Mouse (Mus musculus) kidney, postnatal 25 days (tissue): ENCODE data around the gene Gm7534.

Source experiments
- DNase-seq, 2 experiments: peaks; one replicate each; pipeline ENCODE4 v3.0.0; 2021; ENCODE audit warnings: mixed read lengths in 2 of 2

Gene Gm7534

GRCm38 (mm10) chr4:134202904-134203303 lies at the start of gene Gm7534:
TSS of gene Gm7534 (minus strand) at chr4:134203004.
- DNase-seq, result no peak

GRCm38 (mm10) chr4:134252131-134252910 lies 49.5 kb upstream of the Gm7534 start:
- DNase-seq, result peak; percentile 62 to 64

DNA sequence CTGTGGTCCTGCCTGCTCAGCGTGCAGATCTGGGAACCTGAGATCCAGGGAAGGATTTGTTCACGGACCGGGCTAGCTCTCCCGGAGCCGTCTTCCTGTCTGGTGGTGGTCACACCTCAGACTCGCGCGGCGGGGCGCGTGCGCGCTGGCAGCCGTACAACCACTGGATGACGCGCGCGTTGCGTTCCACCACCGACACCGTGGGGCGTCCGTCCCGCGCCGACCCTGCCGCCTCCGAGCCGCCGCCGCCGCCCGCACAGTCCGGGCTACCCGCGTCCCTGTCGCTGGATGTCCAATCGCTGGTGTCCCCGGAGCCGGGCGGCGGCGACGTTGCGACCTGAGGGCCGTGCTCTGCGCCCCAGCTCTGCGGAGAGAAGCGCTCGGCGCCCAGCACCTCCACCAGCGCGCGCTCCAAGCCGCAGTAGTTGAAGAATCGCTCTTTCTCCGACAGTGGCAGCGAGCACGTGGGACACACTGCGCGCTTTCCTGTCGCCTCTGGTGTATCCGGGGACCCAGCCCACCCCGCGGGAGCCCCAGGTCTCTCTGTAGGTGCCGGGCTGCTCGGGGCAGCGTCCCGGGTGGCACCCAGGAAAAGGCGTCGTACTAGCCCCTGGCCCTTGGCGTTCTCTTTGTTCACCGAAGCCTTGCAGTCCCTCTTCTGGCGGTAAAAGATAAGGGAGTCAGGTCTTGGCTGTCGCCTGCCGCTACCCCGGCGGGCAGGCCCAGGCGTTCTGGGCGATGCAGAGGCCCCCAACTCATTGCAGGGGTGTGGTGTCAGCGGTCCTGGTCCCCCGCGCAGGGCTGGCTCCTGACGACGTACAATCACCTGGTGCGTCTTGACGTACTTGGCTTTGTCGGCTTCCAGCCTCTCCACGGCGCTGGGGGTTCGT lies 48.7 kb upstream of the Gm7534 start:
- peak in 1 of 2 experiments; percentile 38 for DNase-seq

- no peak for DNase-seq
Observed at GRCm38 (mm10) chr4:134250930-134251240, 48.1 kb upstream of the Gm7534 start.

- no peak for DNase-seq
Observed at GRCm38 (mm10) chr4:134250116-134250929, 47.5 kb upstream of the Gm7534 start.

DNA sequence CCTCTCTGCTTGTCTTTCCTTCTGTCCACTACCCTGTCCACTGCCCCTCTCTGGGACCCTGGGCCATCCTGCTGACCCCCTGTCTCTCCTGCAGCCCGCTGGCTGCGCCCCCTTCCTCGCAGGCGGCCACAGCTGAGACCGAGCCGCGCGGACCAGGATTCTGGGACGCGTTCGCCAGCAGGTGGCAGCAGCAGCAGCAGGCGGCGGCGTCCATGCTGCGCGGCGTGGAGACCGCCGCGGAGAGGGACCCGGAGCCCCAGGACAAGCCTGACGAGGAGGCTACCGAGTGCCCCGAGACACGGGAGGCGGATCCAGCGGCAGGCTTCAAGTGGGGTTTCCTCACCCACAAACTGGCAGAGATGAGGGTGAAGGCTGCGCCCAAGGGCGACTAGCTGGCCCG lies 46.8 kb upstream of the Gm7534 start:
- peak; percentile 78 to 82 for DNase-seq

GRCm38 (mm10) chr4:134246719-134247258 lies 44.0 kb upstream of the Gm7534 start, which contains the start of gene Gm30191:
TSS of gene Gm30191 (plus strand) at chr4:134246935.
- peak in 1 of 2 experiments; percentile 61 for DNase-seq

GRCm38 (mm10) chr4:134246256-134246655 lies 43.5 kb upstream of the Gm7534 start:
- DNase-seq, result peak in 1 of 2 experiments; percentile 69

GRCm38 (mm10) chr4:134245148-134245843 lies 42.5 kb upstream of the Gm7534 start, which contains the start of gene Zfp593:
TSS of gene Zfp593 (minus strand) at chr4:134245592.
- DNase-seq, result peak; percentile 96

DNA sequence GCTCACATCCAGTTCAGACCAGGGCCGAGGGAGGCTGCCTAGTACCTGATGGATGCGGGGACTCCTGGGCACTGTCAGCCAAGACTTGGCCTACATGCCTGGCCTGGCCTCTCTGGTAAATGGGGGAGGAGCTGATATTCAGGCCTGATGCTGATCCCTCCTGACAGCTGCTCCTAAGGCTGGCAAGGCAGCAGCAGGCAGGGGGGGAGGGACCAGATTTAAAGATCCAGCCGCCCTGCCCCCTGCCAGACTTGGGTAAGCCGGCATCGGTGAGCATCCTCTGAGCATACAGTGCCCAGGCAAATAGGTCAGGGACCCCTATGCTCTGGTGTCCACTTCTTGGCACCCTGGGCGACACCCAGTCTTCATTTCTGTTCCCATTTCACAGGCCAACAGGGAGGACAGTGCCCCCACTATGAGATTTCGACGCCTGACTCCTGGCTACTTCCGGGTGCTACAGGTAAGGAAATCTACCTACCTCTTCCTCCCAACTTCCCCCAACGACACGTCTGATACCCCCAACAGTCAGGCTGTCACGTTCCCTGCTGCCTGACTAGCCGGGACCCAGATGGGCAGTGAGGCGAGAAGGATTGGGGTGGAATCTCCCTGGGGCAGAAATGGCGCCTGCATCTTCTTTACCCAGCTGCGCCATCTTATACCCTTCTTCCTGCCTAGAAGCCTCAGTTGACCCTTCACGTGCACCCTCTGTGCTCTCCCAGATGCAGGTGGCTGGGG lies 40.9 kb upstream of the Gm7534 start, which contains the start of gene E130218I03Rik:
TSS of gene E130218I03Rik (plus strand) at position 147 of the 735 bp plus-strand sequence.
- no peak for DNase-seq

GRCm38 (mm10) chr4:134238686-134239085 lies 35.9 kb upstream of the Gm7534 start:
- DNase-seq, result no peak

GRCm38 (mm10) chr4:134238279-134238651 lies 35.5 kb upstream of the Gm7534 start, which contains the start of gene Cnksr1:
TSS of gene Cnksr1 (minus strand) at chr4:134238399.
- peak; percentile 96 to 97 for DNase-seq

GRCm38 (mm10) chr4:134237582-134238278 lies 34.9 kb upstream of the Gm7534 start:
- no peak for DNase-seq

GRCm38 (mm10) chr4:134234876-134235275 lies 32.1 kb upstream of the Gm7534 start:
- DNase-seq, result no peak

- DNase-seq, result peak; percentile 38 to 70
Observed at GRCm38 (mm10) chr4:134230431-134230830, 27.6 kb upstream of the Gm7534 start.

- DNase-seq, result no peak
Observed at GRCm38 (mm10) chr4:134227194-134227593, 24.4 kb upstream of the Gm7534 start, which contains the start of gene Catsper4. TSS of gene Catsper4 (minus strand) at chr4:134227383.

- DNase-seq, result peak; percentile 32 to 66
Observed at GRCm38 (mm10) chr4:134222793-134223600, 20.2 kb upstream of the Gm7534 start.

GRCm38 (mm10) chr4:134206488-134207053 lies 3.8 kb upstream of the Gm7534 start:
- no peak for DNase-seq
